Mouse (Mus musculus) cerebellum, postnatal 14 days (tissue): ENCODE measurements at regions not wholly inside any gene's neighbourhood (a gene's known extent, or its start where the extent isn't known, plus 50 kb on each side); places are given as distances from the start of the nearest gene placed in this dataset.
A peak's percentile ranks its signal among the peaks of the same experiment; 100 is the strongest.

Source experiments
- DNase-seq, 2 experiments: peaks; one replicate each; pipeline ENCODE4 v3.0.0; 2021; ENCODE audit warnings: mixed read lengths in 2 of 2

DNA sequence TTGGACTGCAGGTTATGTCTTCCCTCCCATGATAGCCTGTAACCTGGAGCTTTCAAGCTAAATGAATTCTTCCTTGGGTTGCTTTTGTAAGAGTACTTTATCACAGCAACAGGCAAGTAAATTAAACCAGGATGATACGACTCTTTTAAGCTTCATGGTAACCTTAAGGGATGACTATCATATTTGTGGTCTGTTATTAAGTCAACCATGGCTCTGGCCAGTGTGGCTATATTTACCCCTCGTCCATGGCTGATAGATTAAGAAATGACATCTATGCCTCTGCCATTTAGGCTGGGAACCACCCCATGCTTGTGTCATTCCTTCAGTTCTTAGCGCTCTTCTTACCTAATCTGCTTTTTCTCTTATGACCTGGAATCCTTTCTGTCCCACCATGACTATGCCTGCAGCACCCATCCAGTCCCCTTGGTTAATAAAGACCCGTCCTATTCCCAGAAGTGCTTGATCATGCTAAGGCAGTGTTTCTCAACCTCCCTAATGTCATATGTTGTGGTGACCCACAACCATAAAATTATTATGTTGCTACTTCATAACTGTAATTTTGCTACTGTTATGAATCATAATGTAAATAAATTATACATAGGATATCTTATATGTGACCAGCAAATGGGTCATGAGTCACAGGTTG lies 214.5 kb upstream of the Nbea start:
- no peak for DNase-seq

DNA sequence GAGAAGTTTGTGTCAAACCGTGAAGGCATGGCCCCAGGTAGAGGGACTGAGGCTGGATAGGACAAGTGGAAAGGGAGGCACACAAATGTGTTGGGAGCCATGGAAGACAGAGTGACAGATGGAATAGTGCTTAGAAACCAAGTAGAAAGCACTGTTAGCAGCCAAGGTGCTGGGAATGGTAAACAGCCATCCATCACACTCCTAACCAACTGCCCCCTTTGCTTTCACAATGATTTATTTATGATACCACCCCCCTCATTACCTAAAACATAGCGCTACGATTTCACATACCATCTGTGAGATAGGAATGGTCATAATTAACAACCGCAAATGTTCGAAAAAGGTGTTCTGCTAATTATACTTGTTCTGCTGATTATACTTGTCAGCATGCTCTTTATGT lies 209.6 kb upstream of the Nbea start:
- no peak for DNase-seq

DNA sequence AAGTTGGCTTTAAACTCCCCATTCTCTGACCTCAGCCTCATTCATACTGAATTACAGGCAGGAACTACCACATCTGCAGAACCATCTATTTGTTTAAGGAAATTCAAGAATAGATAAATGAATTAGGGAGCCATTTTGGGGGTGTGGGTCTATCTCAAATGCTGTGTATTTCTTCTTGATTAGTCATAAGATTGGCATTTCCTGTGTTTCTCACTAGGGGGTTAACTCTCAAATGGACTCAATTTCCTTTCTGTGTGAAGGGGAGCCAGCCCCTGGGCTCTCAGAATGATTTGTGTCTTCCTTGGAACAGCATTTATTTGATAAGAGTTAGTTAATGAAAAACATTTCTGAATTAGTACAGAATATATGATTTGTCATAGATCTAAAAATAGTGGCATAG lies 196.8 kb upstream of the Nbea start:
- DNase-seq, result no peak

DNA sequence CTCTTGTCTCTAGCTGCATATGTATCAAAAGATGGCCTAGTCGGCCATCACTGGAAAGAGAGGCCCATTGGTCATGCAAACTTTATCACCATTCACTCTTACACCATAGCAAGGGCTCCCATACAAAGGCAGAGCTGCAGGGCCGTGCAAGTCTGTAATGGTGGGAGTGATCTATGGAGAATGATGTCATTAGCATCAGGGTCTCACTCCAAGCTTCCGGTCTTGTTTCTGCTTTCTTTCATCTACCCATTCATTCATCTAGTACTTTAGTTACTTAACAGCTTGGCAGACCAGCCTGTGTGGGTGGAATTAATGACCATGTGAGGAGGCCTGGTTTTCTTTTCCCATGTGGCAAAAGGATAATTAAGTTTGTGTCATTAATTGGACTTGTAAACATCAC lies 196.0 kb upstream of the Nbea start:
- no peak for DNase-seq

DNA sequence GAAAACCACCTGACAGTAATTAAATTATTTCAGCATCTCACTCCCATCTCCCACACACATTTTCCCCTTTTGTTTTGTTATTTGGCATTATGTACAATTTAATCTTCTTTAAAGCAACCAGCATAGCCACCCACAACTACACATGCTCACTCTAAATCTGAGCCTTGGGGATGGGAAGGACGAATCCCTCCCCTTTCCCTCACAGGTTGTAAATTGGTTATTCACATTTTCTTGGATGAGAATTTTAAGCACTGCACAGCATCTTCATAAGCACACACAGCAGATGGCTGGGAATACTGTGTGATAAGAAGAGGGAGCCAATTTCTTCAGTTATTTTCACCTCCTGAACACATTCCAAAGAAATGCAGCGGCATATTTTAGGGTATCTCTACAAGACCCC lies 179.0 kb upstream of the Nbea start:
- peak in 1 of 2 experiments; percentile 20 for DNase-seq

DNA sequence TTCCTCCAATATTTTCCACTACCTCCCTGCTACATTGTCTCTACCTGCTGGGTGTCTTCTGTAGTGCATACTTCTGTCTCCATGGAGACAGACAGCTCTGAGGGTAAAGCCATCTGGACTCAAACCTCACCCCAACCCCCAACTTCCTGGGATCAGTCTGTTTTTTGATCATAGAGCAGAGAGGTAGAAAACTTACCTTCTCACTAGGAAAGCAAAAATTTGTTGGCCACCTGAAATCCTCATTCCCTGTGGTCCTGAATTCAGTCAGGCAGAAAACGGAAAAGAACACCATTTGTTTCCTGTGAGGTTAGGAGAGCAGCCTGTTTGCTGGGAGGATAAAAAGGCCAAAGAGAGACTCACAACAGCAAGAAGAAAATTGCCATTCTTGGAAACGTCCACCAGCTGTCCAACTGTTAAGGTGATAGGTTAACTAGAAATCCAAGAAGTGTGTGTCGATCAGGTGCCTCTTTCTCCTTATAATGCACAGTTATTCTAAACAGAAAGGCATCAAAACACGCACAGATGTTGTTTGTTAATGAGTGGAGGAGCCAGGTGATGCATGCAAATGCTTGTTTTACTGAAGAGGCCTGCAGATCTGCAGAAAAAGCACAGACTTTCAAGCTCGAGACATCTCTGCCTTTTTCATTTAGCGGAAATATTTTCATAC lies 173.7 kb upstream of the Nbea start:
- DNase-seq, result peak; percentile 72 to 81

DNA sequence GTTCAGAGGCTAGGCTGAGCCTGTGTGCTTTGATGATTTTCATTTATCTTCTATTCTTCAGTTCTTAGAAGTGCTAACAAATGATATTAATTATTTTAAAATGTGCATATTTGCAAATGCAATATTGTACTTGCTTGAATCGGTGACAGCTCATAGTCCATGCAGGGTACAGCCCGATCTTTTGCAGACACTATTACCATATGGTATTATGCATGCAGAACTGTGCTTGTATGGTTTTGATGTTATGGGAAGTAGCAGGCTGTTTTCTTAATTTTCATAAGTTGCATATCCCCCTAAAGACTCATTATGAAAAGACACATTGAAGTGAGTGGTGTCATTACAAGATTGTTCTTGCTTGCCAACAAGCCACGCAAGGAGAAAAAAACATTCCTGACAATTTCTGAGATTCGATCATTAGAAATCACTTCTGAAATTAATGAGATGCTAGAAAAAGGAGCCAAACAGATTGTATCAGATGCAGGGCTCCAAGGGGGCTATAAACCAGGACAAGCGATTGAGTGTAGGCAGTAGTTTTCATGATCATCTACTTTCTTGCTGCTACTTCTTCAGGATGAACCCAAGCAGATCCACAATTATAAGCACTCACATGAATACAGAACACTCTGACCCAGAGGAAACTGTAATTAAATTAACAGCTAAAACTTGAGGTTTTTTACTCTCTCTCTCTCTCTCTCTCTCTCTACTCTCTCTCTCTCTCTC lies 172.8 kb upstream of the Nbea start:
- DNase-seq, result peak in 1 of 2 experiments; percentile 29
